Mouse (Mus musculus) cerebellum, adult 2 months (tissue): ENCODE data around the gene Gria1.

ENCODE experiments used
- CTCF ChIP-seq: fragments of 200-500 bp; IDR thresholded peaks from 2 replicates; pipeline ENCODE4 v1.5.1; 2011; ENCODE audit warnings: low read depth, mild to moderate bottlenecking, control low read depth, low read length, moderate library complexity, borderline replicate concordance; ENCODE audit not compliant: insufficient read depth
- POLR2A ChIP-seq: fragments of 200-500 bp; IDR thresholded peaks from 2 replicates; pipeline ENCODE4 v1.6.1; 2011; ENCODE audit warnings: low read length, control low read depth, borderline replicate concordance; ENCODE audit not compliant: insufficient read depth

DNA sequence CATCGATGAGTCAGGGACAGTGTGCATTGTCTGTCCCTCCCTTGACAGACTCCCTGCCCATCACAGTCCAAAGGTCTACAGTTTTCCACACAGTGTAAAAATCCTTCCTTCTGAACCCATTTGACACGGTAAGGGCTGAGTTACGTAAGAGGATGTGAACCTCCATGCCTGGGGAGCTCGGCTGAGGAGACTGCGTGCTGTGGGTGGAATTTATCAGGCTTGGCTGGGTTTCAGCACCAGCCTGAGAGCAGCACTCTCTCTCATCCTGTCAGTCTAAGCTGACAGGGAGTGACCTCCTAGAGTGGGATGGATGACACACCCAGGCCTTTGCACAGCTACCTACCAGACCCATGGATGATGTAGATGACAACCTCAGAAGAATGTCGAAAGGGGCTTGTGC, 158.9 kb downstream of the Gria1 start:
- TF ChIP-seq CTCF (no peak), POLR2A (no peak)
